Mouse (Mus musculus) thymus, adult 2 months (tissue): ENCODE measurements at regions not wholly inside any gene's neighbourhood (a gene's known extent, or its start where the extent isn't known, plus 50 kb on each side); places are given as distances from the start of the nearest gene placed in this dataset.

Experiments
- CTCF ChIP-seq: fragments of 200-500 bp; IDR thresholded peaks from 2 replicates; pipeline ENCODE4 v1.5.1; 2012; ENCODE audit warnings: mild to moderate bottlenecking, control low read depth, low read length, moderate library complexity, borderline replicate concordance; ENCODE audit not compliant: control insufficient read depth, poor library complexity, insufficient read depth; ENCODE audit errors: extremely low read depth
- POLR2A ChIP-seq: fragments of 200-500 bp; IDR thresholded peaks from 2 replicates; pipeline ENCODE4 v1.6.1; 2012; ENCODE audit warnings: mild to moderate bottlenecking, low read length, control low read depth, moderate library complexity; ENCODE audit not compliant: control insufficient read depth, poor library complexity, insufficient read depth; ENCODE audit errors: extremely low read depth

DNA sequence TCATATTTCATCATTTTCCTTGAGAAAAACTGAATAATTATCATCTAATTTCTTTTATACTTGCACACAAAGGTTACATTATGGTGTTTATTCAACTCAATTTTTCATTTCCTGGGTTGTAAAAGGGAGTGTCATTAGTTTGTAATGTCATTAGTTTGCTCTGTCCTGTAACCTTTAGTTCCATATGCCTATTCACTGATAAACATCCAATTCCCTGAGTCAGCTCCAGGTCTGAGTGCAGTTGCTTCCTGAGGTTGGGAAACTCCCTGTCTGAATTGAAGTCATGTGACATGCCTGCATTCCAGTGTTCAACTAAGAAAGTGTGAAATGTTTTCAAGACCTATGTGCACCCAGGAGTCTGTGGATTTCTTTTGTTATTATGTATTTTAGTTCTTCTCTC, 362.8 kb downstream of the Adam6a start:
- TF ChIP-seq CTCF, result no peak
- no peak for TF ChIP-seq POLR2A
